Mouse (Mus musculus) telencephalon, adult 2 months (tissue): ENCODE results near the gene Vopp1.

ENCODE experiments used
- DNase-seq: peaks from one replicate; pipeline ENCODE4 v3.0.0-alpha.2; 2011; ENCODE audit warnings: low read depth, low spot score

Gene Vopp1

GRCm38 (mm10) chr6:57784251-57784650, 40.7 kb downstream of the Vopp1 start:
- no peak for DNase-seq

- no peak for DNase-seq
Observed at GRCm38 (mm10) chr6:57782658-57783057, 42.3 kb downstream of the Vopp1 start.

GRCm38 (mm10) chr6:57780359-57780758, 44.6 kb downstream of the Vopp1 start:
- no peak for DNase-seq

GRCm38 (mm10) chr6:57773792-57774191, 51.2 kb downstream of the Vopp1 start:
- no peak for DNase-seq

GRCm38 (mm10) chr6:57770467-57771190, 54.3 kb downstream of the Vopp1 start:
- DNase-seq: no peak

GRCm38 (mm10) chr6:57768948-57769525, 55.9 kb downstream of the Vopp1 start:
- DNase-seq: no peak

GRCm38 (mm10) chr6:57767112-57767868, 57.7 kb downstream of the Vopp1 start:
- DNase-seq: no peak

- no peak for DNase-seq
Observed at GRCm38 (mm10) chr6:57766287-57766686, 58.7 kb downstream of the Vopp1 start.

- DNase-seq: no peak
Observed at GRCm38 (mm10) chr6:57765095-57765878, 59.7 kb downstream of the Vopp1 start.

- no peak for DNase-seq
Observed at GRCm38 (mm10) chr6:57763054-57763453, 61.9 kb downstream of the Vopp1 start.

- DNase-seq: no peak
Observed at GRCm38 (mm10) chr6:57753962-57754759, 70.8 kb downstream of the Vopp1 start.

GRCm38 (mm10) chr6:57745748-57746129, 79.2 kb downstream of the Vopp1 start:
- DNase-seq: no peak

- no peak for DNase-seq
Observed at GRCm38 (mm10) chr6:57744974-57745747, 79.8 kb downstream of the Vopp1 start.

GRCm38 (mm10) chr6:57744123-57744522, 80.8 kb downstream of the Vopp1 start:
- no peak for DNase-seq

- no peak for DNase-seq
Observed at GRCm38 (mm10) chr6:57743333-57743732, 81.6 kb downstream of the Vopp1 start.

GRCm38 (mm10) chr6:57742749-57743148, 82.2 kb downstream of the Vopp1 start:
- no peak for DNase-seq

- no peak for DNase-seq
Observed at GRCm38 (mm10) chr6:57721347-57721746, 103.6 kb downstream of the Vopp1 start.

- no peak for DNase-seq
Observed at GRCm38 (mm10) chr6:57711726-57712125, 113.2 kb downstream of the Vopp1 start.

- no peak for DNase-seq
Observed at GRCm38 (mm10) chr6:57706721-57707120, 118.2 kb downstream of the Vopp1 start.

- peak; percentile 39 for DNase-seq
Observed at GRCm38 (mm10) chr6:57703703-57704102, 121.3 kb downstream of the Vopp1 start.
